Mouse (Mus musculus) spleen, adult 2 months (tissue): ENCODE data around the gene Gstm1.

Experiments used
- CTCF ChIP-seq: fragments of 200-500 bp; IDR thresholded peaks from 2 replicates; pipeline ENCODE4 v1.5.1; 2011; ENCODE audit warnings: mild to moderate bottlenecking, inconsistent platforms; ENCODE audit not compliant: insufficient read depth, insufficient read length, insufficient replicate concordance; ENCODE audit errors: extremely low read depth
- POLR2A ChIP-seq: fragments of 200-500 bp; IDR thresholded peaks from 2 replicates; pipeline ENCODE4 v1.6.1; 2011; ENCODE audit warnings: low read depth, low read length, inconsistent platforms

DNA sequence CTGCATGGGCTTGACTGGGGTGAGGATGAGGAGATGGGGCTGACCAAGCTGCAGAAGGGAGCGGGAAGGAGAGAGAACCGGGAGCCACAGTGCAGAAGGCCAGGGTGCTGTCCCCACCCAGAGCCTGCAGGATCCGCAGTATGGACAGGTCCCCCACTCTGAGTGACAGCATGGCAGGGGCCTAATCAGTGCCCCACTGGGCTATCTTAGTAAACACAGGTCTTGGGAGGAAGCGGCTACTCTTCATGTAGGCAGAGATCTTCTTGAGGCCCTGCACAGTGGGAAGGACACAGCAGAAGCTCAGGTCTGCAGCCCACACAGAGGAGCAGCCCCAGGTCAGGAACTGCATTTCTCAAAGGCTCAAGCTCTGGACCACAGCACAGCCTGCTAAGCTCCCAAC lies 53.7 kb downstream of the Gstm1 start:
- TF ChIP-seq POLR2A (no peak), CTCF (no peak)
